Mouse (Mus musculus) cerebellum, adult 2 months (tissue): ENCODE data around the gene Cbfa2t2. TPM values are rescaled to one million over a fixed set of nuclear protein-coding genes. Genes with fewer than 3 reads are reported as not detected.

Source experiments
- DNase-seq, 2 experiments: peaks; one replicate each; pipeline ENCODE4 v3.0.0; 2021
- H3K27ac ChIP-seq: fragments of 200-500 bp; 2 replicates; pipeline ENCODE4 v1.5.1; 2012; ENCODE audit warnings: low read length, control low read depth, inconsistent platforms; ENCODE audit not compliant: insufficient read depth
- H3K27me3 ChIP-seq: fragments of 200-500 bp; 2 replicates; pipeline ENCODE4 v1.6.1; 2012; ENCODE audit warnings: inconsistent platforms, mild to moderate bottlenecking, low read length, moderate library complexity; ENCODE audit not compliant: control insufficient read depth, insufficient read depth
- H3K4me1 ChIP-seq: fragments of 200-500 bp; 2 replicates; pipeline ENCODE4 v1.6.1; 2011; ENCODE audit warnings: low read length; ENCODE audit not compliant: control insufficient read depth, insufficient read depth
- H3K4me3 ChIP-seq: fragments of 200-500 bp; replicated peaks from 2 replicates; pipeline ENCODE3; 2011; ENCODE audit warnings: mild to moderate bottlenecking, low read depth, low read length, control low read depth; ENCODE audit not compliant: insufficient read depth
- CTCF ChIP-seq: fragments of 200-500 bp; IDR thresholded peaks from 2 replicates; pipeline ENCODE4 v1.5.1; 2011; ENCODE audit warnings: low read depth, mild to moderate bottlenecking, control low read depth, low read length, moderate library complexity, borderline replicate concordance; ENCODE audit not compliant: insufficient read depth
- POLR2A ChIP-seq: fragments of 200-500 bp; IDR thresholded peaks from 2 replicates; pipeline ENCODE4 v1.6.1; 2011; ENCODE audit warnings: low read length, control low read depth, borderline replicate concordance; ENCODE audit not compliant: insufficient read depth
- WGBS: fragments of 180-500 bp; shearing (Covaris S2); methylation state at CpG from one replicate; pipeline ENCODE4 v1.1.7; 2018; 5-methylcytosine and 5-hydroxymethylcytosine counted together
- polyA plus RNA-seq: library from polyadenylated mRNA; depleted of rRNA; stranded (reverse); fragments of >200 nt; gene quantifications from 2 replicates; pipeline ENCODE4 v1.2.3, GENCODE M21; 2012

Gene Cbfa2t2
- polyA plus RNA-seq, 1 experiment: 31.5 TPM

DNA sequence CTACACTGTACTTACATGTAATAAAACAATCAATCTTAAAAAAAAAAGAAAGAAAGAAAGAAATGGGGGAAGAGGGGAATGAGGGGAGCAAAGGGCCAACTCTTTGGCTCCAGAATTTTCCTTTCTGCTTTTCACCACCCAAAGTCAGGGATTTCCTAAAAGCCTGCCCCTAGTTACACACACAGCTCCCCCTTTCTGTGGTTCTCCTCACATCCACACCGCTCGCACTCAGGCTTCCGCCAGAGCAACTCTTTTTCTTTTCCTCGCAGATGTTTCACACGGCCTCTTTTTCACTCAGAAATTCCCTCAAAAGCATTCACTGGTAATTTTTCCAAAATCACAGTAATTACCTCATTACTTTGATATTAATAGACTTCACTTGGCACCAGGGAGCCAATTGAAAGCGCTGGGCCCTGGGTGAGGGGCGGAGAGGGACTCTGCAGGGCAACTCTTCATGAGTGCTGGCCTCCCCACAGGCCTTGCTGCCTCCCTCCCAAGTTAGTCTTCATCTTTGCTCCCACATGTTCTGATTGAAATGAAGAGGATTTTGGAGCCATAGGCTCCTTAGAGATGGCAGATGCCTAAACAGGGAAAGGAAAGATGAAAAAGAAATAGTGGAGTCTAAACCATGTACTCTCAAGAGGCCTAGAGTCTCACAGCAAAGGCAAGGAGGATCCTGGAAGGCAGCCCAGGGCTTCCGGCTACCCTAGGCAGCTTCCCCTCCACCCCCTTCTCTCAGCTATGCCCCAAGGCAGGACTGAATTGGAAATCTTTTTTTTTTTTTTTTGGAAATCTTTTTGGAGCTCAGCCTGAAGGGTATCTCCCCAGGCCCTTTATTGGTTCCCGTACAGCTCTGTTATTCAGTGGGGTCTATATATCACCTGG is 16.4 kb upstream of the Cbfa2t2 start:
- peaks cover 12% of the 10 kb centered on the region for H3K4me1 ChIP-seq
- DNase-seq: no peak
- WGBS: 70% methylated on average over 9 of the region's 9 CpGs
- no peak overlapping the region for H3K4me3 ChIP-seq
- H3K27ac ChIP-seq: no peak overlapping the region
- H3K27me3 ChIP-seq: no peaks in the 10 kb centered on the region
- TF ChIP-seq CTCF (no peak), POLR2A (no peak)

DNA sequence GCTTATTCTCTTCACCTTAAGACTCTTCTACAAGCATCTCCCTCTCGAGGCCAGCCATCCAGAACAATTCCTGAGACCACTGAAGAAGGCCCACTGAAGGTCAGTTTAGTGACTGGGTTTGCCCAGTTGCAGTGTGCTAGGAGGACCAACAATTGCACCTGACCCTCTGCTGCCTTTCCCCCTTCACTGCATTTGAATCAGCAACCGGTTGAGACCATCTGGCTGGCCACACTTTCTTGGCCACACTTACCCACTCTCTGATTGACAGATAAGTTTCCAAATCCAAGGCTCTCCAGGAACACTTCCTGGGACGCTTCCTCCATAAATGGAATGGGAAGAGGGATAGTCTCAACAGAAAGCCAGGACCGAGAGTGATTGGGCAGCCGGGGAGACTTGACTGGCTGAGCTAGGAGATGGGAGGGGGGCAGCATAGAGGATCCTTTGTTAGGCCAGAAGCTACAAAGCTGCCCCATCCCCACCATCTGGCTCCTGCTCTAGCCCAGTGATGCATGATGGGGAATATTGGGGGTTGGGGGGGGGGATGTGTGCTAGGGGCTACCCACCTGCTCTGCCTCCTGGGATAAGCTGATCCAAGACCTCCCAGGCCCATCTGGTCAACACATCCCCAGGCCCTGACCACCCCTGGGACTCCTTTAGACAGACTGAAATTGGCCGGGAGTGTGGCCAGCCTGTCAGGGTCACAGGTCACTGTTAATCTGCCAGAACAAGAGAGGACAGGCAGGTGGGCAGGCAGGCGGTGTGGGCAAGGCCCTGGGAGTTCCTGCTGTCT is 15.1 kb upstream of the Cbfa2t2 start:
- peaks cover 12% of the 10 kb centered on the region for H3K4me1 ChIP-seq
- peak; percentile 48 to 65 for DNase-seq
- no peak overlapping the region for H3K27ac ChIP-seq
- no peaks in the 10 kb centered on the region for H3K27me3 ChIP-seq
- TF ChIP-seq CTCF (no peak), POLR2A (no peak)
- 14% methylated on average over 7 of the region's 7 CpGs for WGBS
- H3K4me3 ChIP-seq: no peak overlapping the region

DNA sequence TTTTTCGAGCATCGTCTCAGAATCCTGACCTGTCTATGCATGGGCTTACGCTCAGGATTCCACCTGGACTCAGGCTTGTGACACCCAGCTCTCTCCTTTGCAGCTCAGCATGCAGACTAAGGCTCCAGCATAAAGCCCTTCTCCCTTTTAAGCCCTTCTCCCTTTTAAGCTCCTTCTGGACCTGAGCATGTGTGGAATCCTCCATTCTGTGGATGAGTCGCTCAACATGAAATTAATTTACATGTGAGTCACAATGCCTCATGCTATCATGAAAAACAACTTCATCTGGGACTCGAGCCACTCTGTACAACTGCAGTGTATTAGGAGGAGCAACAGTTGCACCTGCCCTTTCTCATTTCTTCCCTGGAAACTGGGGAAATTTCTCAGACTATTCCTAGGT is 14.1 kb upstream of the Cbfa2t2 start:
- no peak for TF ChIP-seq CTCF
- TF ChIP-seq POLR2A: no peak
- H3K4me1 ChIP-seq: peaks cover 12% of the 10 kb centered on the region
- H3K27ac ChIP-seq: no peak overlapping the region
- DNase-seq: no peak
- H3K27me3 ChIP-seq: no peaks in the 10 kb centered on the region
- no peak overlapping the region for H3K4me3 ChIP-seq
- 48% methylated on average over 5 of the region's 5 CpGs for WGBS

DNA sequence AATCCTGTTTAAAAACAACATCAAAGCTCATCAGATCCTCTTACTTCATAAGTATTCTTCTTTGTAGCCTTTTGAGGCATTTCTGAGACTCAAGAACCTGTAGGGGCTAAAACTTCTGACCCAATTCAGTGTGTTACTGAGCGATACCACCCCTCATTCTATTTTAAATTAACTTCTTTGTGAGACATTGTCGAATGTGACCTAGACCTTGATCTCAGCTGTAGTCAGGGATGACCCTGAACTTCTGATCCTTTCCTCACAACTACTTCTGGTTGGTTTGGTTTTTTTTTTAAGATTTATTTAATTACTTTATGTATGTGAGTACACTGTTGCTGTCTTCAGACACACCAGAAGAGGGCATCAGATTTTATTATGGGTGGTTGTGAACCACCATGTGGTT is 12.7 kb upstream of the Cbfa2t2 start:
- Histone ChIP-seq H3K4me3 (no peak overlapping the region), H3K27me3 (no peaks in the 10 kb centered on the region), H3K27ac (no peak overlapping the region), H3K4me1 (peaks cover 12% of the 10 kb centered on the region)
- no peak for DNase-seq
- TF ChIP-seq CTCF (no peak), POLR2A (no peak)
- 97% methylated on average over 2 of the region's 2 CpGs for WGBS

DNA sequence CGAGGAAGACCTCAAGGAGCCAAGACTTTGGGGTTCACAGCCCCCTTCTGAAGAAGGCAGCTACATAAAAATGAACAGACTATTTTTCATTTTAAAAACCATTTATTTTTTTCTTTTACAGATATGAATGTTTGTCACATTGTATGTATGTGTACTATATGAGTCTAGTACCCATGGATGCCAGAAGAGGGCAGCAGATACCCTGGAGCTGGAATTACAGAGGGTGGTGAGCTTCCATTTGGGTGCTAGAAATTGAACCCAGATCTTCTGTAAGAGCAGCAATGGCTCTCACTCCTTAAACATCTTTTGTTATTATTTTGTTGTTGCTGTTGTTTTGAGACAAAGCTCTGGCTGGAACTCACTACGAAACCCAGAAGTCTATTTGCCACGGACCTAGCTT is 10.8 kb upstream of the Cbfa2t2 start:
- 97% methylated on average over 3 of the region's 3 CpGs for WGBS

DNA sequence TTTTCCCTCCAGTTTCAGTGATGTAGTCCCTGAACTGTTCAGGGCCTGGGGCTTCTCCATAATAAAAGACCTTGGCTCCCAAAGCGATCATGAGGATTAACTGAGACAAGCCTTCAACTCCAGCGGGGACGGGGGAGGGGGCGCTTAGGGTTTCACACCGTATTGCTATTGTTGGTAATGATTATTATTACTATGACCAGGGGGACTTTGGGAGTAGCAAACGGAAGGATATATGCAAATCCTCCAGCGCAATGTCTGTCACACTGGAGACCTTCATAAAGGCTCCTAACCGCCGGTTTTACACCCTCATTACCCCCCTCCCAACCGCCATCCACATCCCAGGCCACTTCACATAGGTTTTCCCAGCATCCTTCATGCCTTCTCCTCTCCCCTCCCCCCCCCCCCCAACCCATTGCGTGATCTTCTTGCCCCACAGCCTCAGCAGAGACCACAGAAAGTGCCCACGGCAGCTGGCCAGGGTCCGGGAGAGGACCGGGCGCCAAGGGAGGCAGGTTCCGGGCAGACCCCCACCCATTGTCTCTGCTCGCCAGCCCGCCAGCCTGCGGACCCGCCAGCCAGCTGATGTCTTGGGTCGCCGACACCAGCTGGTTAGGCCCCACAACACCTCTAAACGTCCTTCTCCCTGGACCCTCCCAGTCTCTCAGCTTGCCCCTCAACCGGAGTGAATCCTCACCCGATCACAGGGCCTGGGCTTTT is 9.9 kb upstream of the Cbfa2t2 start:
- 23% methylated on average over 25 of the region's 25 CpGs for WGBS
- no peaks in the 10 kb centered on the region for H3K27me3 ChIP-seq

More for the DNA sequence above, 10.8 kb upstream of the Cbfa2t2 start:
- no peak overlapping the region for H3K27ac ChIP-seq
- H3K4me1 ChIP-seq: peaks cover 12% of the 10 kb centered on the region
- no peaks in the 10 kb centered on the region for H3K27me3 ChIP-seq
- TF ChIP-seq CTCF: no peak
- TF ChIP-seq POLR2A: no peak
- no peak overlapping the region for H3K4me3 ChIP-seq
- no peak for DNase-seq

DNA sequence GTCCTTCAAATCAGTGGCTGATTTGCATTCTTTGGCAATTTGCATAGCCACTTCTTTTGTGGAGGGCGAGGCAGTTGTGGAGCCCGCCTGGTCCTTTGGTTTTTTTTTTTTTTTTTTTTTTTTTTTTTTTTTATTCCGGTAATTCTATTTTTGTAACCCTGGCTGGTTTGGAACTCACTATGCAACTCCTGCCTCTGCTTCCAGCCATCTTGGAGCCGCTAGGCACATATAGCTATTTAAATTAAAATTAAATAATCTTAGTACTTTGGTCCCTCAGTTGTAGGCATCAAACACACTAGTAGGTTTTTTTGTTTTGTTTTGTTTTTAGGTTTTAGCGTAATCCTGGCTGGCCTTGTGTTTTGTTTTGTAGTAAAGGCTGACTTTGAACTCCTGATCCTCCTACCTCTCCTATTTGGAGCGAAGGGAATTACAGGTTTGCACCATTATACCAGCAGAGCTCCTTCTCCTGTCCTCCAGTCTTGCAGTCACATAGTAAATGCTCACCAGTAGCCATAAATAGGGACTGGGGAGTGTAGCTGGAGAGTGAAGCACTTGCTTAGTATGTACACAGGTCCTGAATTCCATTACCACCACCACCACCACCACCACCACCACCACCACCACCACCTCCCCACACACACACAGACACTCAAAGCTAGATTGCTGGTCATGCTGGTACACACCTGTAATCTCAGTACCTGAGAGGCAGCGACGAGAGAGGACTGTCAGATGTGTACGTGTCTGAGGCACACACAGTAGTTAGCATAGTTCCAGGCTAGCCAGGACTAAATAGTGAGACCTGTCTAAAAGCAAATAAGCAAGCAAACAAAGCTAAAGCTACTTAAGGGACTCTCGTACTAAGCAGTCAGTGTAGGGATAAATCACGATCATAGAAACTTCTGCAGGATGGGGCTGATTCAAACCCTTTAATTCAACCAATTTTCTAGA is 9.1 kb upstream of the Cbfa2t2 start:
- no peak overlapping the region for H3K27ac ChIP-seq

More for the DNA sequence above, 9.9 kb upstream of the Cbfa2t2 start:
- Histone ChIP-seq H3K4me1 (peaks cover 4% of the 10 kb centered on the region), H3K27ac (no peak overlapping the region), H3K4me3 (peak overlapping the region; percentile 18)
- TF ChIP-seq CTCF (no peak), POLR2A (no peak)
- no peak for DNase-seq

More for the DNA sequence above, 9.1 kb upstream of the Cbfa2t2 start:
- Histone ChIP-seq H3K4me3 (peak overlapping the region; percentile 18), H3K27me3 (no peaks in the 10 kb centered on the region), H3K4me1 (peaks cover under 1% of the 10 kb centered on the region)
- 80% methylated on average over 11 of the region's 11 CpGs for WGBS
- no peak for DNase-seq
- TF ChIP-seq POLR2A (no peak), CTCF (no peak)
